Mouse (Mus musculus): ENCODE measurements around the gene Coq10a. TPM values are rescaled to one million over a fixed set of nuclear protein-coding genes. Genes with fewer than 3 reads are reported as not detected.

The Coq10a gene
- polyA plus RNA-seq, 1 experiment from 2014 or later, result 24.1 TPM

DNA sequence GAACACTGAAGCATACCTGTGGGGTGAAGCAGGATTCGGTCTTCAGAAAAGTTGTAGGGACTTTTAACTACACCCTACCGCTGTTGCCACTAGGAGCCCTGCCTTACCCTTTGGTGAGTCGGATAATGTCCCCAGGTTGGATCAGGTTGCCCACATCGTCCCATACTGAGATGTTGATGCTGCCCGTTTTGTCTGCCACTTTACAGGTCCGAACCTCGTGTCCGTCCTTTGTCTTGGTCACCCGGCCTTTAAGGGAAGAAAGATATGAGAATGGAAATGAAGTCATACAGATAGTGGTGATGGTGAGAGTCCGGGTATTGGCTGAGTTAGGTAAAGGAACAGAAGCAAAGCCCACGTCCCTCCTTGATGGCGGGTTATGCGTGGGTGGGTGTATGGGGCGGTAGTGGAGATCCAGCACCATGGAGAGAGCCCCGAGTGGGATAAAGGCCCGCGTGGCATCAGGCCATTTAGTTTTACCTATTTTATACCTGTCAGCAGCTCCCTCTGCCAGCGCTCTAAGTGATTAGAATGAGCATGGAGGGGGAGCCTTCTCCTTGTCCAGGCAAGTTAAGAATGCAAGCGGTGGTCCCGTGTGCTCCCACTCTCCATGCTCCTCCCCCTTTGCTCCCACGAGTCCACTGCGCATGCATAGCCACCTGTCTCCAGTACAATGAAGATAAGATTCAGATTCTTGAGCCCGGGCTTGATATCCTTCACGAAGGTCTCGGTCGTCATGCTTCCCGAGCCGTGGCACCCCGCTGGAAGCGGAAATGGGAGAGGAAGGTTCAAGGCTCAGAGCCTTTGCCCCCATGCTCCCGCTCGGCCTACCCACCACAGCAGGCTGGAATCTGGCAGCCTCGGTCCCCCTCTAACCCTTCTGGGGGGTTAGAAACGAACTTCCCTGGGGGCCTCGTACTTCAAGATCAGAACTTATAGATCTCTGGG, 40.1 kb upstream of the Coq10a start:
- ATAC-seq (ENCODE audit: insufficient read depth, low FRiP score, low TSS enrichment) (peak; percentile 10; the same call in 1 of the 2 replicates), DNase-seq (ENCODE audit: low spot score) (no peak)
- H3K27me3 ChIP-seq (ENCODE audit: control insufficient read depth, insufficient read depth, low read length), result no peaks in the 10 kb centered on the region
- H3K27ac ChIP-seq (ENCODE audit: low read depth, low read length), result peak overlapping the region; percentile 58
- peak overlapping the region; percentile 87 for H3K4me2 ChIP-seq (ENCODE audit: low read depth)
- H3K4me3 ChIP-seq (ENCODE audit: low read depth, low read length), result peak overlapping the region; percentile 92
- H3K4me1 ChIP-seq (ENCODE audit: control insufficient read depth, insufficient read depth, low read length), result peaks cover 23% of the 10 kb centered on the region
- peak overlapping the region; percentile 72 for H3K9ac ChIP-seq (ENCODE audit: low read length)
- H3K9me3 ChIP-seq (ENCODE audit: control insufficient read depth, low read length), result no peaks in the 10 kb centered on the region
- 21% methylated on average over 35 of the region's 35 CpGs for WGBS
- 0 out of 2 replicates have a peak, but pooled peaks cover 2% of the 10 kb centered on the region for H3K36me3 ChIP-seq (ENCODE audit: control insufficient read depth, insufficient read depth, low read length)

DNA sequence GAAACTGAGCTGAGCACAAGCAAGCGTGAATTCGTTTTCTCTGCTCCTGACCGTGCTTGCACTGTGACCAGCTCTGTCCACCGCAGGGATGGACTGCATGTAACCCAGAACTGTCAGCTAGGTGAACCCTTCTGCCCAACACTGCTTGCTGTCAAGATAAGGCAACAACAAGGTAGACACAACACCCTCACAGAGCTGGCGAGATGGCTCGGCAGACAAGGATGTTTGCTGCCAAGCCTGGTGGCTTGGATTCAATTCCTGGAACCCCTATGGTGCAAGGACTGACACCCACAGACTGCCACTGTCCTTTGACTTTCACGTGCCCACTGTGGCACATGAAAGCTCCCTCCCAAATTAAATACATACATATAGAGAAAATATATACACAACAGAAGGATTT, 35.1 kb upstream of the Coq10a start:
- ATAC-seq (ENCODE audit: insufficient read depth, low FRiP score, low TSS enrichment) (no peak), DNase-seq (ENCODE audit: low spot score) (no peak)
- H3K27me3 ChIP-seq (ENCODE audit: control insufficient read depth, insufficient read depth, low read length), result no peaks in the 10 kb centered on the region
- no peak overlapping the region for H3K27ac ChIP-seq (ENCODE audit: low read depth, low read length)
- H3K4me3 ChIP-seq (ENCODE audit: low read depth, low read length), result no peak overlapping the region
- H3K4me2 ChIP-seq (ENCODE audit: low read depth), result no peak overlapping the region
- H3K36me3 ChIP-seq (ENCODE audit: control insufficient read depth, insufficient read depth, low read length), result 0 out of 2 replicates have a peak, but pooled peaks cover 2% of the 10 kb centered on the region
- H3K9me3 ChIP-seq (ENCODE audit: control insufficient read depth, low read length), result no peaks in the 10 kb centered on the region
- WGBS, result 88% methylated on average over 7 of the region's 7 CpGs
- H3K9ac ChIP-seq (ENCODE audit: low read length), result no peak overlapping the region
- peaks cover 8% of the 10 kb centered on the region for H3K4me1 ChIP-seq (ENCODE audit: control insufficient read depth, insufficient read depth, low read length)

DNA sequence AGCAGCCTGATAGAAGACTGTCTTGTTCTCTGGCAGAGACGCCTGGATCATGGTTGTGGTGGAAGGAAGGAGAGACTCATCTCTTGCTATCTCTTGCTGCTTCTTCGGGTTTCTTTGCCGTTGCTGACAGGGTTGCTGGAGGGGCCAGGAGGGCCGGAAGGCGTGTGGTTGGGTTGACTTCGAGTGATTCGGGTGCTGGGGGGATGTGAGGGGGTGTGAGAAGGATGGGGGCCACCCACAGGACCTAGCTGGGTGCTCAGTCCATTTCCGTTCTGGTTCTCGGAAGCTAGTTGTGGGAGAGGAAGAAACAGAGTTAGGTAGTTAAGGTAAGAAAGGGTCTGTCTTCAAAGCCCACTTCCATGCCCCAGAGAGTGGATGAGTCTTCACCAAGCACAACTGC, 32.8 kb upstream of the Coq10a start:
- Histone ChIP-seq H3K4me2 (ENCODE audit: low read depth) (no peak overlapping the region), H3K36me3 (ENCODE audit: control insufficient read depth, insufficient read depth, low read length) (0 out of 2 replicates have a peak, but pooled peaks cover 2% of the 10 kb centered on the region), H3K27me3 (ENCODE audit: control insufficient read depth, insufficient read depth, low read length) (no peaks in the 10 kb centered on the region), H3K9me3 (ENCODE audit: control insufficient read depth, low read length) (no peaks in the 10 kb centered on the region), H3K27ac (ENCODE audit: low read depth, low read length) (no peak overlapping the region), H3K4me1 (ENCODE audit: control insufficient read depth, insufficient read depth, low read length) (no peaks in the 10 kb centered on the region), H3K9ac (ENCODE audit: low read length) (no peak overlapping the region), H3K4me3 (ENCODE audit: low read depth, low read length) (no peak overlapping the region)
- 80% methylated on average over 9 of the region's 9 CpGs for WGBS
- no peak for ATAC-seq (ENCODE audit: insufficient read depth, low FRiP score, low TSS enrichment)
- DNase-seq (ENCODE audit: low spot score), result no peak

DNA sequence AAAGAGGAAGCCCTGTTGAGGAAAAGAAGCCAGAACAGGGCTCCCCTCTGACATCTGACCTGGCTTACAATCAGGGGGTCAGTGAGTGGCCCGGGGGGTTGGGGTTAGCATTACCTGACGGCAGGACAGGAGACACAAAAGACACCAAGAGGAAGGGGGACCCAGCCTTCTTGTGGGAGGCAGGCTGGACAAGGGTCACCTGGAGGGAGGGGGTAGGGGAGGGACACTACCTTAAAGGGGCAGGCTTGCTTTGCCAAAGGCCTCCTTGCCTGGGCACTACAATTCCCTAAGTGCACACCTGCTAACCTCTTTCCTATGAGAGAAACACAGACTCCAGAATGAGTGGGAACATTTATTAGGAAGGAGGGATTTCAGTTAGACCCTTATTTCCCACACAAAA, 32.3 kb upstream of the Coq10a start, which contains the start of gene Slc39a5:
Gene Slc39a5, minus strand, starts transcription at position 174 of the 400 bp plus-strand sequence.
- no peaks in the 10 kb centered on the region for H3K27me3 ChIP-seq (ENCODE audit: control insufficient read depth, insufficient read depth, low read length)
- DNase-seq (ENCODE audit: low spot score) (no peak), ATAC-seq (ENCODE audit: insufficient read depth, low FRiP score, low TSS enrichment) (no peak)
- H3K4me1 ChIP-seq (ENCODE audit: control insufficient read depth, insufficient read depth, low read length), result no peaks in the 10 kb centered on the region
- H3K4me3 ChIP-seq (ENCODE audit: low read depth, low read length), result no peak within 1 kb of the TSS
- H3K9ac ChIP-seq (ENCODE audit: low read length), result no peak within 1 kb of the TSS
- 38% methylated on average over 2 of the region's 2 CpGs for WGBS
- H3K36me3 ChIP-seq (ENCODE audit: control insufficient read depth, insufficient read depth, low read length), result 0 out of 2 replicates have a peak, but pooled peaks cover under 1% of the 10 kb centered on the region
- no peak within 1 kb of the TSS for H3K4me2 ChIP-seq (ENCODE audit: low read depth)
- H3K9me3 ChIP-seq (ENCODE audit: control insufficient read depth, low read length), result no peaks in the 10 kb centered on the region
- no peak within 1 kb of the TSS for H3K27ac ChIP-seq (ENCODE audit: low read depth, low read length)

DNA sequence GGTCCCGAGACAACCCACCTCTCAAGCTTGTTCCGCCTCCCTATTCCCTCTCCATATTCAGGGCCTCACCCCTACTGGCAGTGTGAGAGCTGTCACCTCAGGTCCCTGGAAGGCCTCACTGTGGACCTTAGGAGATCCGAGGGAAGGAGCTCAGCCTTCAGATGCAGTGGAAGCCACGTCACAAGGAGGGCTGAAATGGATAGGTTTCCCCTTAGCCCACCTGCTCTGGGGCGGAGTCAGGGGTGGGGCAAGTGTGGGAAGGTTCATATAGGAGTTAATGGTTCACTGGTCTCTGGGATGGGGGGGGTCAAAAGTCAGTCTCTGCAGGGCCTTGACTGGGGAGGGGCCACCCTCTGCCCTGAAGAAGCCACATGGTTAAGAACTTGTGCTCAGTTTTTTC, 31.5 kb upstream of the Coq10a start:
- ATAC-seq (ENCODE audit: insufficient read depth, low FRiP score, low TSS enrichment) (no peak), DNase-seq (ENCODE audit: low spot score) (no peak)
- no peaks in the 10 kb centered on the region for H3K27me3 ChIP-seq (ENCODE audit: control insufficient read depth, insufficient read depth, low read length)
- WGBS, result 40% methylated on average over 5 of the region's 5 CpGs
- H3K9me3 ChIP-seq (ENCODE audit: control insufficient read depth, low read length), result no peaks in the 10 kb centered on the region
- H3K36me3 ChIP-seq (ENCODE audit: control insufficient read depth, insufficient read depth, low read length), result no peaks in the 10 kb centered on the region
- no peak overlapping the region for H3K9ac ChIP-seq (ENCODE audit: low read length)
- no peak overlapping the region for H3K4me3 ChIP-seq (ENCODE audit: low read depth, low read length)
- H3K27ac ChIP-seq (ENCODE audit: low read depth, low read length), result no peak overlapping the region
- no peak overlapping the region for H3K4me2 ChIP-seq (ENCODE audit: low read depth)
- H3K4me1 ChIP-seq (ENCODE audit: control insufficient read depth, insufficient read depth, low read length), result no peaks in the 10 kb centered on the region

DNA sequence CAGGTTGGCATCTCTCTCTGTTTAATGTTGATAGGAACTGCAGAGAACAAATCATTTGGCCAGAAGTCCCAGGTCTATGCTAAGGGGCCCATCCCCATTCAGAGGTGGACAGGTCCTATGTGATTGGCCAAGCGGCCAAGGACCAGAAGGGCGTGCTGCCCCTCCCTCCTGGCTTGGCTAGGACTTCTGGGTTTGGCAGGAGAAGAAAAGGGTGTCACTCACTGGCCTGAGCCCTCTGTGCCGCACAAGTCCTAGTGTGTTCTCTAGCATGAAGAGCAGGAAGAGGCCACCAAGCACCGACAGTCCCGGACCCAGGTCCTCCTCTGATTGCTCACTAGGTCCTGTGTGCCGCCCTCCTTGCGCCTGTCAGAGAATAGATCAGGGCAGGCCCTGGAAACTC, 28.7 kb upstream of the Coq10a start:
- H3K9ac ChIP-seq (ENCODE audit: low read length), result no peak overlapping the region
- no peaks in the 10 kb centered on the region for H3K27me3 ChIP-seq (ENCODE audit: control insufficient read depth, insufficient read depth, low read length)
- ATAC-seq (ENCODE audit: insufficient read depth, low FRiP score, low TSS enrichment), result no peak
- H3K9me3 ChIP-seq (ENCODE audit: control insufficient read depth, low read length), result no peaks in the 10 kb centered on the region
- H3K4me1 ChIP-seq (ENCODE audit: control insufficient read depth, insufficient read depth, low read length), result no peaks in the 10 kb centered on the region
- WGBS, result 60% methylated on average over 7 of the region's 7 CpGs
- H3K4me3 ChIP-seq (ENCODE audit: low read depth, low read length), result no peak overlapping the region
- H3K27ac ChIP-seq (ENCODE audit: low read depth, low read length), result no peak overlapping the region
- no peak for DNase-seq (ENCODE audit: low spot score)
- no peak overlapping the region for H3K4me2 ChIP-seq (ENCODE audit: low read depth)
- H3K36me3 ChIP-seq (ENCODE audit: control insufficient read depth, insufficient read depth, low read length), result no peaks in the 10 kb centered on the region; the same call in 1 of the 2 replicates

GRCm38 (mm10) chr10:128396716-128397264, 28.0 kb upstream of the Coq10a start:
- no peak overlapping the region for H3K27ac ChIP-seq (ENCODE audit: low read depth, low read length)
- no peaks in the 10 kb centered on the region for H3K4me1 ChIP-seq (ENCODE audit: control insufficient read depth, insufficient read depth, low read length)
- peaks cover 3% of the 10 kb centered on the region for H3K36me3 ChIP-seq (ENCODE audit: control insufficient read depth, insufficient read depth, low read length)
- no peak overlapping the region for H3K4me3 ChIP-seq (ENCODE audit: low read depth, low read length)
- H3K9me3 ChIP-seq (ENCODE audit: control insufficient read depth, low read length), result no peaks in the 10 kb centered on the region
- H3K9ac ChIP-seq (ENCODE audit: low read length), result no peak overlapping the region; the same call in 1 of the 2 replicates
- DNase-seq (ENCODE audit: low spot score) (no peak), ATAC-seq (ENCODE audit: insufficient read depth, low FRiP score, low TSS enrichment) (no peak)
- no peaks in the 10 kb centered on the region for H3K27me3 ChIP-seq (ENCODE audit: control insufficient read depth, insufficient read depth, low read length)
- WGBS, result 82% methylated on average over 10 of the region's 10 CpGs
- no peak overlapping the region for H3K4me2 ChIP-seq (ENCODE audit: low read depth)

GRCm38 (mm10) chr10:128396017-128396673, 27.3 kb upstream of the Coq10a start:
- DNase-seq (ENCODE audit: low spot score), result no peak
- H3K36me3 ChIP-seq (ENCODE audit: control insufficient read depth, insufficient read depth, low read length), result peaks cover 8% of the 10 kb centered on the region

More at GRCm38 (mm10) chr10:128396017-128396673, 27.3 kb upstream of the Coq10a start:
- Histone ChIP-seq H3K4me1 (ENCODE audit: control insufficient read depth, insufficient read depth, low read length) (no peaks in the 10 kb centered on the region), H3K4me3 (ENCODE audit: low read depth, low read length) (no peak overlapping the region), H3K27ac (ENCODE audit: low read depth, low read length) (no peak overlapping the region), H3K9me3 (ENCODE audit: control insufficient read depth, low read length) (no peaks in the 10 kb centered on the region), H3K27me3 (ENCODE audit: control insufficient read depth, insufficient read depth, low read length) (no peaks in the 10 kb centered on the region), H3K4me2 (ENCODE audit: low read depth) (no peak overlapping the region), H3K9ac (ENCODE audit: low read length) (no peak overlapping the region)
- WGBS, result 72% methylated on average over 11 of the region's 11 CpGs
- no peak for ATAC-seq (ENCODE audit: insufficient read depth, low FRiP score, low TSS enrichment)
